Mouse (Mus musculus) heart, postnatal 0 days (tissue): ENCODE measurements around the gene Pde4b.

Experiments
- CTCF ChIP-seq: IDR thresholded peaks from 2 replicates; pipeline ENCODE4 v1.5.1; 2016; ENCODE audit warnings: antibody characterized with exemption, control low read depth, low read depth
- EP300 ChIP-seq: IDR thresholded peaks from 2 replicates; pipeline ENCODE4 v1.6.1; 2016; ENCODE audit warnings: antibody characterized with exemption, low read depth

GRCm38 (mm10) chr4:102583469-102583868, 496.1 kb downstream of the Pde4b start:
- TF ChIP-seq CTCF (no peak), EP300 (no peak)
